Mouse (Mus musculus): ENCODE results near the gene Upk2. TPM values are rescaled to one million over a fixed set of nuclear protein-coding genes. Genes with fewer than 3 reads are reported as not detected.
A peak's percentile ranks its signal among the peaks of the same experiment; 100 is the strongest.

The Upk2 gene
- polyA plus RNA-seq, 1 experiment from 2014 or later, result not detected

GRCm38 (mm10) chr9:44477339-44478228, 22.8 kb upstream of the Upk2 start:
- Histone ChIP-seq H3K4me1 (ENCODE audit: control insufficient read depth, low read depth, low read length) (peaks cover 21% of the 10 kb centered on the region), H3K9me3 (replicated peaks; ENCODE audit: control insufficient read depth, low read length) (no peaks in the 10 kb centered on the region), H3K36me3 (ENCODE audit: control insufficient read depth, insufficient read depth) (no peaks in the 10 kb centered on the region), H3K27me3 (ENCODE audit: control insufficient read depth, insufficient read depth, low read depth, low read length) (peaks cover 40% of the 10 kb centered on the region), H3K9ac (ENCODE audit: low read depth, low read length) (no peak overlapping the region; the same call in 1 of the 2 replicates), H3K4me2 (ENCODE audit: low read depth, low read length) (peak overlapping the region; percentile 61), H3K27ac (ENCODE audit: low read length) (no peak overlapping the region), H3K4me3 (ENCODE audit: low read depth, low read length) (peak overlapping the region; percentile 55)
- ATAC-seq (ENCODE audit: low read depth), result no peak
- 3% methylated on average over 24 of the region's 24 CpGs for WGBS (ENCODE audit: insufficient replicate concordance)

GRCm38 (mm10) chr9:44475936-44476335, 21.2 kb upstream of the Upk2 start:
- Histone ChIP-seq H3K9me3 (replicated peaks; ENCODE audit: control insufficient read depth, low read length) (no peaks in the 10 kb centered on the region), H3K27ac (ENCODE audit: low read length) (no peak overlapping the region), H3K9ac (ENCODE audit: low read depth, low read length) (no peak overlapping the region), H3K4me1 (ENCODE audit: control insufficient read depth, low read depth, low read length) (peaks cover 21% of the 10 kb centered on the region), H3K36me3 (ENCODE audit: control insufficient read depth, insufficient read depth) (no peaks in the 10 kb centered on the region), H3K4me3 (ENCODE audit: low read depth, low read length) (no peak overlapping the region), H3K27me3 (ENCODE audit: control insufficient read depth, insufficient read depth, low read depth, low read length) (peaks cover 26% of the 10 kb centered on the region), H3K4me2 (ENCODE audit: low read depth, low read length) (no peak overlapping the region)
- WGBS (ENCODE audit: insufficient replicate concordance), result 71% methylated on average over 3 of the region's 3 CpGs
- no peak for ATAC-seq (ENCODE audit: low read depth)

GRCm38 (mm10) chr9:44474327-44474726, 19.6 kb upstream of the Upk2 start:
- WGBS (ENCODE audit: insufficient replicate concordance), result 50% methylated on average over 1 of the region's 1 CpGs
- peaks cover 15% of the 10 kb centered on the region for H3K27me3 ChIP-seq (ENCODE audit: control insufficient read depth, insufficient read depth, low read depth, low read length)
- H3K9me3 ChIP-seq (replicated peaks; ENCODE audit: control insufficient read depth, low read length), result no peaks in the 10 kb centered on the region

DNA sequence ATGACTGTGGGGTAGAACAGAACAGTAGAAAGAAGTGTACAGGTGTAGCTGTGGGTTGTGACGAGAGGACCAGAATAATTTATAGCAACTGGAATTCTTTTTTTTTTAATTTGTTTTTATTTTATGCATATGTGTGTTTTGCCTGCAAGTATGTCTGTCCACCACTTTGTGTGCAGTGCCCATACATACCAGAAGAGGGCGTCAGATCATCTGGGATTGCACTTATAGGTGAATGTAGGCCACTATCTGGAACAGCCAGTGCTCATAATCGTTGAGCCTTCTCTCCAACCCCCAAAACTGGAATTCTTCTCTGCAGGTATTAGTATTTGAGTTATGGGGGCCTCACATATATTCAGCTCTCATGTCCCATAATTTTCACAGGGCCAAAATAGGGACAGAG, 18.4 kb upstream of the Upk2 start:
- Histone ChIP-seq H3K4me3 (ENCODE audit: low read depth, low read length) (no peak overlapping the region), H3K27me3 (ENCODE audit: control insufficient read depth, insufficient read depth, low read depth, low read length) (peaks cover 3% of the 10 kb centered on the region), H3K36me3 (ENCODE audit: control insufficient read depth, insufficient read depth) (no peaks in the 10 kb centered on the region), H3K9me3 (replicated peaks; ENCODE audit: control insufficient read depth, low read length) (no peaks in the 10 kb centered on the region), H3K9ac (ENCODE audit: low read depth, low read length) (no peak overlapping the region), H3K4me1 (ENCODE audit: control insufficient read depth, low read depth, low read length) (peaks cover 9% of the 10 kb centered on the region), H3K27ac (ENCODE audit: low read length) (no peak overlapping the region), H3K4me2 (ENCODE audit: low read depth, low read length) (no peak overlapping the region)
- ATAC-seq (ENCODE audit: low read depth), result no peak
- 37% methylated on average over 3 of the region's 3 CpGs for WGBS (ENCODE audit: insufficient replicate concordance)

More at GRCm38 (mm10) chr9:44474327-44474726, 19.6 kb upstream of the Upk2 start:
- H3K4me3 ChIP-seq (ENCODE audit: low read depth, low read length), result no peak overlapping the region
- H3K27ac ChIP-seq (ENCODE audit: low read length), result no peak overlapping the region
- H3K9ac ChIP-seq (ENCODE audit: low read depth, low read length), result no peak overlapping the region
- no peak for ATAC-seq (ENCODE audit: low read depth)
- H3K36me3 ChIP-seq (ENCODE audit: control insufficient read depth, insufficient read depth), result no peaks in the 10 kb centered on the region
- H3K4me1 ChIP-seq (ENCODE audit: control insufficient read depth, low read depth, low read length), result peaks cover 15% of the 10 kb centered on the region
- no peak overlapping the region for H3K4me2 ChIP-seq (ENCODE audit: low read depth, low read length)

GRCm38 (mm10) chr9:44468800-44469199, 14.0 kb upstream of the Upk2 start:
- ATAC-seq (ENCODE audit: low read depth), result no peak
- no peak overlapping the region for H3K4me2 ChIP-seq (ENCODE audit: low read depth, low read length)
- no peaks in the 10 kb centered on the region for H3K27me3 ChIP-seq (ENCODE audit: control insufficient read depth, insufficient read depth, low read depth, low read length)
- H3K36me3 ChIP-seq (ENCODE audit: control insufficient read depth, insufficient read depth), result no peaks in the 10 kb centered on the region
- H3K9ac ChIP-seq (ENCODE audit: low read depth, low read length), result no peak overlapping the region
- no peaks in the 10 kb centered on the region for H3K9me3 ChIP-seq (replicated peaks; ENCODE audit: control insufficient read depth, low read length)
- no peak overlapping the region for H3K27ac ChIP-seq (ENCODE audit: low read length)
- H3K4me3 ChIP-seq (ENCODE audit: low read depth, low read length), result no peak overlapping the region
- H3K4me1 ChIP-seq (ENCODE audit: control insufficient read depth, low read depth, low read length), result no peaks in the 10 kb centered on the region
- 45% methylated on average over 2 of the region's 2 CpGs for WGBS (ENCODE audit: insufficient replicate concordance)

DNA sequence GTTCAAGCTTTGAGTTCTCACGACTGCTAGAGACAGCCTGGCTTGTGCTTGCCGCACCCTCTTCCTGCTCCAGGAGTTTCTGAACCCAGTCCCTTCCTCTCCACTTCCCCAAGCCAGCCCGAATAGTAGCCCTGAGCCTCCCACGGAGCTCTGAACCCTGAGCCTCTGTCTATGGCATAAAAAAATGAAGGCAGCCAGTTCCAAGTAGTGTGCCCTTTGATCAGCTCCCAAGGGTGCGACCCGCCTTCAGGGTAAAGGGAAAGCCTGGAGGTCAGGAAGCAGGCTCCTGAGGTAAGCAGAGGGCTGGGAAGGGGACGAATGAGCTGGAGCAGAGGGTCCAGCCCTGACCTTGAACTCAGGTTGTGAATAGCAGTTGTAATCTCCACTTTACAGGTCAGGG, 13.4 kb upstream of the Upk2 start:
- no peak for ATAC-seq (ENCODE audit: low read depth)
- H3K27ac ChIP-seq (ENCODE audit: low read length), result no peak overlapping the region
- 28% methylated on average over 7 of the region's 7 CpGs for WGBS (ENCODE audit: insufficient replicate concordance)

DNA sequence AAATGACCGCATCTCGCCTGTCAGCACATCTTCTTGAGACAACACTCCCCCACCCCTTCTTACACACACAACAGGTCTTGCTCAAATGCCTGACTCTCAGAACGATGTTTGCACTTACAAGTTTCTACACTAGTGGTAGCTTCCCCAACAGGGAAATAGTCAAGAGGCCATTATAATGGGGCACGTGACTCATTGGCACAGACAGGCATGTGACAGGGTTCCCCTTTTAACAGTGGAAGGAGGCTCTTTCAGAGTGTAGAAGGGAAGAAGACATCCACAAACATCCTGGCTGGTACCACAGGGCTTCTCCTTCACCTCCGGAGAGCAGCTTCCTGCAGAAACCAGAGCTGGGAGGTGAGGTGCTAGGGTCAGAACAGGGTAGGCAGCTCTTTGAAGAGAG, 7.2 kb upstream of the Upk2 start:
- H3K4me3 ChIP-seq (ENCODE audit: low read depth, low read length), result no peak overlapping the region
- H3K4me1 ChIP-seq (ENCODE audit: control insufficient read depth, low read depth, low read length), result no peaks in the 10 kb centered on the region
- no peak overlapping the region for H3K27ac ChIP-seq (ENCODE audit: low read length)
- H3K4me2 ChIP-seq (ENCODE audit: low read depth, low read length), result no peak overlapping the region
- no peak overlapping the region for H3K9ac ChIP-seq (ENCODE audit: low read depth, low read length)
- no peaks in the 10 kb centered on the region for H3K36me3 ChIP-seq (ENCODE audit: control insufficient read depth, insufficient read depth)
- H3K27me3 ChIP-seq (ENCODE audit: control insufficient read depth, insufficient read depth, low read depth, low read length), result peaks cover 3% of the 10 kb centered on the region; the same call in 1 of the 2 replicates
- no peaks in the 10 kb centered on the region for H3K9me3 ChIP-seq (replicated peaks; ENCODE audit: control insufficient read depth, low read length)
- WGBS (ENCODE audit: insufficient replicate concordance), result 42% methylated on average over 5 of the region's 5 CpGs
- ATAC-seq (ENCODE audit: low read depth), result no peak

More for the DNA sequence above, 13.4 kb upstream of the Upk2 start:
- no peak overlapping the region for H3K4me3 ChIP-seq (ENCODE audit: low read depth, low read length)
- H3K4me1 ChIP-seq (ENCODE audit: control insufficient read depth, low read depth, low read length), result no peaks in the 10 kb centered on the region
- H3K4me2 ChIP-seq (ENCODE audit: low read depth, low read length), result no peak overlapping the region
- no peaks in the 10 kb centered on the region for H3K27me3 ChIP-seq (ENCODE audit: control insufficient read depth, insufficient read depth, low read depth, low read length)
- no peaks in the 10 kb centered on the region for H3K36me3 ChIP-seq (ENCODE audit: control insufficient read depth, insufficient read depth)
- H3K9ac ChIP-seq (ENCODE audit: low read depth, low read length), result no peak overlapping the region
- no peaks in the 10 kb centered on the region for H3K9me3 ChIP-seq (replicated peaks; ENCODE audit: control insufficient read depth, low read length)

DNA sequence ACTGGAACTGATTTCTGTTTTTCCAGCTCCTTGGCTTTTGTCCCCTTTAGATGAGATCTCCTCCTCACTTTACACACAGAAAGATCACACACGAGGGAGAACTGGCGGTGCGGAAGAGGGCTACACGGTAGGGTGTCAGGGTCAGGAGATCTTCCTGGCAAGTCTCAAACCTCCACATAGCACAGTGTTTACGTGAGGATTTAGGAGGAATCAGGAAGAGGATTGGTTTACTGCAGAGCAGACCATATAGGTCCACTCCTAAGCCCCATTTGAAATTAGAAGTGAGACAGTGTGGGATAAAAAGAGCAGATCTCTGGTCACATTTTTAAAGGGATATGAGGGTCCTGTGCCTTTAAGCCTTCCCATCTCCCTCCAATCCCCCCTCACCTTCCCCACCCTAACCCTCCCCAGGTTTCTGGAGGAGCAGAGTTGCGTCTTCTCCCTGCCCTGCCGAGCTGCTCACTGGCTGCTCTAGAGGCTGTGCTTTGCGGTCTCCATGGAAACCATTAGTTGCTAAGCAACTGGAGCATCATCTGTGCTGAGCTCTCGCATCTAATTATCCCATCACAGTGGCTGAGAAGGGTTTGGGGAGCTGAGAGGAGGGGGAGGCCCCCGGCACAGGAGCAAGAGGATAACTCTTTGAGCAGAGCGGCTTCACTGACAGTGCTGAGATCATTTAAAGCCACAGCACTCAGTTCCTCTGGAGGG, 2.4 kb upstream of the Upk2 start:
- Histone ChIP-seq H3K27me3 (ENCODE audit: control insufficient read depth, insufficient read depth, low read depth, low read length) (peaks cover 15% of the 10 kb centered on the region), H3K4me2 (ENCODE audit: low read depth, low read length) (no peak overlapping the region), H3K4me1 (ENCODE audit: control insufficient read depth, low read depth, low read length) (no peaks in the 10 kb centered on the region), H3K9ac (ENCODE audit: low read depth, low read length) (no peak overlapping the region), H3K27ac (ENCODE audit: low read length) (no peak overlapping the region), H3K36me3 (ENCODE audit: control insufficient read depth, insufficient read depth) (no peaks in the 10 kb centered on the region), H3K9me3 (replicated peaks; ENCODE audit: control insufficient read depth, low read length) (no peaks in the 10 kb centered on the region), H3K4me3 (ENCODE audit: low read depth, low read length) (no peak overlapping the region)
- WGBS (ENCODE audit: insufficient replicate concordance), result 26% methylated on average over 11 of the region's 11 CpGs
- ATAC-seq (ENCODE audit: low read depth), result no peak
